Mouse (Mus musculus): ENCODE measurements around the gene Maz.

Maz gene

DNA sequence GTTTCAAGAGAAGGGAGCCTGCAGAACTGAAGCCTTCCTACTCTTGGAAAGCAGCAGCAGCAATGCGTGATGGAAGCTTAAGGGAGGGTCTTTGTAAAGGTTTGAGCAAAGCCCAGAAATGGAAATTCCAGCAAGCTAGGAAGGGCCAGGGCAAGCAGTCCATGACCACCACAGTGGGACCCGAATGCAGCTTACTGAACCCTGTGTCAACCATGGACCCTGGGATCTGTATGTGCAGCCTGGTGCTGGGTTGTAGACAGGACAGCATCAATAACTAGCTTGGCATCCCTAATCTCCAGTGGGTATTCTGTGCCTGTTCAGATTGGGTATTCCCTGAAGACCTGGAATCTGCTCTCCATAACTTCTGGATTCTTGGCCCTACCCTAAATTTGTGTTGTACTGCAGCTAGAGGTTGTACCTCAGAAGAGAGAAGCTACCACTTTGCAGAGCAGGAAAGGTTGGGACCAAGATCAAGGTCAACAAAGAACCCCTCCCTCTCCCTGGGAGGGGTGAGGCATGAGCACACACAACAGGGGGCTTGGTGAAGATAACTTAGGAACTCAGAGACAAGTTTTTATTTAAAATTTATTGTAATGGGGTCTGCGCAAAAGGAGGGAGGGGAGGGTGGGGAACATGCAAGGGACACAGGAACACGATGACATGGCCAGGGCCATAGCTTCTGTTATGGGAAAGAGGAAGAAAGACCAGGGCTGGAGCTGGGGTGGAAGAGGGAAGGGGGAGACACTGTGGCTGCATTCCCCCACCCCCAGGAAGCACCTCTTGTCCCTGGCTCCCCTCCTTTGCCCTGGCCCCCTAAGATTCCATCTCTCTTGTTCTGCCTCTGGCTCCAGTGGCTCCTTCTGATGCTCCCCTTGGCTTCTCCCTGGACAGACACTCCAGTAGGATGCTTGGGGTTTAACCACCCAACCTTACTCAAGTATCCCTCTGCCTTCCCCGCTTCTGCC is 5.0 kb downstream of the Maz start:
- peak in 1 of 2 experiments; percentile 46 for DNase-seq (ENCODE audit: low spot score in 2 of 2)

- peak; percentile 71 to 75 for DNase-seq (ENCODE audit: low spot score in 2 of 2)
Observed at GRCm38 (mm10) chr7:127020901-127021562, 5.8 kb downstream of the Maz start, which contains the start of the genes Gm42742 and Prrt2. Gene Gm42742, minus strand, starts transcription at chr7:127021097. Gene Prrt2, minus strand, starts transcription at chr7:127021211.

- no peak for DNase-seq (ENCODE audit: low spot score in 2 of 2)
Observed at GRCm38 (mm10) chr7:127020491-127020890, 6.3 kb downstream of the Maz start.

DNA sequence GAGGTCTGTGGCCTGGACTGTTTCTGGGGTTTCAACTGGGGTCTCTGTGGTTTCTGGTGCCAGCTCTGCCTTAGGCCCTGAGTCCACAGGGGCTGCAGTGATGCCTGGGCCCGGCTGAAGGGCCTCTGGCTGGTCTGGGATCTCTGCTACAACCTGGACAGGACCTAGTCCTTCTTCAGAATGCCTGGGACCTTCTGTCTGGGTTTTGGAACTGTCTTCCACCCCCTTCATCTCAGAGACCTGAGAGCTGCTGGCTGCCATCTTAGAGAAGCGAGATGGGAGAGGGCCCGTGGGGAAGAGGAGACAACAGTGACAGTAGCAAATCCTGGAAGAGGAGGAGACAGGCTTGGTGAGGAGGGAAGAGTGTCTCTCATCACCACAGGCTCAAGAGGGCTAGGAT is 6.8 kb downstream of the Maz start:
- DNase-seq (ENCODE audit: low spot score in 2 of 2): peak in 1 of 2 experiments; percentile 36

DNA sequence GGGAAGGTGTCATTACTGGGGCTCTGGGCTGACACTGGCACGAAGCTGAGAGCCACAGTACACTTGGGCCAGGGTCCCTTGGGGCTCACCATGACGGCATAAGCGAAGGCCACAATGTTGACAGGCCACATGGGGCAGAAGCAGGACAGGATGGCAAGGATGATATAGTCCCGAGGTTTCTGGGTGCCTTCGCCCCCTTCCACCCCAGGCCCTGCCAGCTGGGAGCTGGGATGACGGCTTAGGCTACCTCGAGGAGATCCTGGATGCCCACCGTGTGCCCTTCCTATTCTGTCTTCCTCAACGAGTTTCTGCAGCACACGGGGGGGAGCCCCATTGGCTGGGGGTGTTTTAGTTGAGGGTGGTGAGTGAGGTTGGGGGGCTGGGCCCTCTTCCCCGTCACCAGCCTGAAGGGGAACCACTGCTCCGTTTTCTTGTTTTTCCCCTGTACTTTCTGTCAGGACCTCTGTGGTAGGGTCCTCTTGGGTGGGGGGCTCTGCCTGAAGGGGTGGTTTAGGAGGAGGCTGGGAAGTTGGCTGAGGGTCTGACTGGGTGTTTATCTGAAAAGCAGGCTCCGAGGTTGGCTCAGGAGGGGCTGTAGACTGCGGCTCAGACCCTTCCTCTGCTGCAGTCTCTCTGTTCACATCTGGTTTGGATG is 7.4 kb downstream of the Maz start:
- DNase-seq (ENCODE audit: low spot score in 2 of 2): no peak

DNA sequence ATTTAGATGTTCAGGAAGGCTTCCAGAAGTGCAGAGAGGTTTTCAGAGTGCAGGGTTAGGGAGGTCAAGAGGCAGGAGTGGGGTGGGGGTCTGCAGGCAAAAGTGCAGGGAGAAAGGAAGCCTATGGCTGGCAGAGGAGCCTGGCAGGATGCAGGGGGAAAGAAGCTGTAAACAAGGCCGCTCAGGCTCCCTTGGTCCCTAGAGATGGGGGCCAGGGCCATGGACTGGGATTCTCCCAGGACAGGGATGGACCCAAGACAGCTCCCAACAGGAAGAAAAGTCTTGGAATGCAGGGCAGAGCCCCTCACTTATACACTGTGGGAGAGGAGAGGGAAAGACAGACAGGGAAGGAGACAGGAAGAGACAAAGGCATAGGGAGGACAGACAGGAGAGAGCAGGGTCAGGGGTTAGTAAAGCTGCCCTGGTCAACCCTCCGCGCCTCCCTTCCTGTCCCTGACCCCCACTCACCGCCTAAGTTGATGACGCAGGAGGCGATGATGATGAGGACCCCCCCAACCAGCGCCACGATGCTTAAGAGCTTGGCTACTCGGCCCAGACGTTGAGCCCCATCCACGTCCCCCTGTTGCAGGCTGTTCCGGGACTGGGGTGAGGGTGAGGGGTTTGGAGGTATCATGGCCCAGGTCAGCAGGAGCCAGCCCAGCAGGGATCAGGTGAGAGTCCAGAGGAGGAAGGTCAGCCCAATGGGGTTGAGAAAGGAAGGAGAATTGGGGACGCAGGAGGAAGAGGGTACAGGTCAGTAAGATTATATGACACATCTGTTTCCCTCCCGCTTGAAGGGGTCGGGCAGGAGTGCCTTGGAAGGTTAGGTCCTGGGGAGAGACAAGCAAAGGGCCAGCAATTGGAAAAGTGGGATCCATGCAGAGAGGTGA is 8.2 kb downstream of the Maz start:
- DNase-seq (ENCODE audit: low spot score in 2 of 2): peak in 1 of 2 experiments; percentile 21

- DNase-seq (ENCODE audit: low spot score in 2 of 2): no peak
Observed at GRCm38 (mm10) chr7:127017950-127018345, 8.9 kb downstream of the Maz start.

GRCm38 (mm10) chr7:127016971-127017949 is 9.6 kb downstream of the Maz start, which contains the start of gene Pagr1a:
Gene Pagr1a, minus strand, starts transcription at chr7:127017352.
- DNase-seq (ENCODE audit: low spot score in 2 of 2): peak; percentile 98

GRCm38 (mm10) chr7:127016486-127016938 is 10.3 kb downstream of the Maz start:
- peak in 1 of 2 experiments; percentile 65 for DNase-seq (ENCODE audit: low spot score in 2 of 2)

DNA sequence TGATC is 10.6 kb downstream of the Maz start, which contains the start of gene Pagr1b:
TSS of gene Pagr1b (minus strand) at position 4 of the 5 bp plus-strand sequence.
- no peak for DNase-seq (ENCODE audit: low spot score in 2 of 2)

GRCm38 (mm10) chr7:127016081-127016480 is 10.8 kb downstream of the Maz start:
- no peak for DNase-seq (ENCODE audit: low spot score in 2 of 2)

DNA sequence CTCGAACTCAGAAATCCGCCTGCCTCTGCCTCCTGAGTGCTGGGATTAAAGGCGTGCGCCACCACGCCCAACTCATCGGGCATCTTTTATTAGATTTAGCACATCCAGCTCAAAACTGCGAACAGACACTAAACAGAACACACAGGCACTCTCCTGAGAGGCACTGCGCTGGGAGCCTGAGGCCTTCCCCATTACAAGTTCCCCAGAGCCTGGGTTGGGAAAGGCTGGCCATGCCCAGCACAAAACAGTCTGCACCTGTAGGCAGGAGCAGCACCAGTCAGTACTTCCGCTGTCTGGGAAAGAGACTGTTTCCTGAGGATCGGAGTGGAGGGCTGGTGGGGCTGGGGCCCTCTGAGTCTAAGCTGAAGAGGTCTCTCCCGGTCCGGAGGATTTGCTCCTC is 11.8 kb downstream of the Maz start:
- no peak for DNase-seq (ENCODE audit: low spot score in 2 of 2)

DNA sequence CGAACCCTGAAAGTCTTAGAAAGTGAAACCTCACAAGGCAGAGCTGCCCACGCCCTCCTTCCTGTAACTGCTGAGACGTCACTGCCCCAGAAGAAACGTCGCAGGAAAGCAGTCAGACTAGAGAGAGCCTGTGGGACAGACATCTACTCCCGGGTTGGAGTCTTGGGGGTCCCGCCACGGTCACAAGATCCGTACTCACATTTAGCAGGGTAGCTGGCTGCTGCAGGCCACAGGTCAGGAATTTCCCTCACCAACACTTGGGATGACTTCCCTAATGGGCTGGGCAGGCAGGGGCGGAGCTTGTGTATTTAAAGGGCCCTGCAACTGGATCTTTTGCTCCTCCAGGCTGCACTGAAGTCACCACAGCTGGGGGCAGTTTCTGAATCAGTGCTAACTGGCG is 12.5 kb downstream of the Maz start, which contains the start of gene Mvp:
TSS of gene Mvp (minus strand) at position 302 of the 400 bp plus-strand sequence.
- peak in 1 of 2 experiments; percentile 13 for DNase-seq (ENCODE audit: low spot score in 2 of 2)

DNA sequence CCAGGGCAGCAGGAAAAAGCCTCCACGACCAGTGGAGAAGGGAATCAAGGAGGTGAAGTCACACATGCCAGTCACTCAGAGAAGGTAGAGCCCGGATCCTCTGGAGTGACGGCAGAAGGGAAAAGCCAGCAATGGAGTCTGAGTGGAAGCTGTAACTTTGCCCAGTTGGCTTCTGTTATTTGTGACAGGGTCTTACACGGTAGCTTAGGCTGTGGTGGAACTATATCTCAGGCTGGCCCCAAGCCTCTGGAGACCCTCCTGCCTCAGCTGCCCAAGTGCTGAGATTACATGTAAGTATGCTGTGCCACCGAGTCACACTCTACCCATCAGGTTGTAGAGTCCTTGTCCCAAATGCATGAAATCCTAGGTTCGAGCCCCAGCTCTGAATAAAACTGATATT is 13.5 kb downstream of the Maz start:
- DNase-seq (ENCODE audit: low spot score in 2 of 2): no peak

DNA sequence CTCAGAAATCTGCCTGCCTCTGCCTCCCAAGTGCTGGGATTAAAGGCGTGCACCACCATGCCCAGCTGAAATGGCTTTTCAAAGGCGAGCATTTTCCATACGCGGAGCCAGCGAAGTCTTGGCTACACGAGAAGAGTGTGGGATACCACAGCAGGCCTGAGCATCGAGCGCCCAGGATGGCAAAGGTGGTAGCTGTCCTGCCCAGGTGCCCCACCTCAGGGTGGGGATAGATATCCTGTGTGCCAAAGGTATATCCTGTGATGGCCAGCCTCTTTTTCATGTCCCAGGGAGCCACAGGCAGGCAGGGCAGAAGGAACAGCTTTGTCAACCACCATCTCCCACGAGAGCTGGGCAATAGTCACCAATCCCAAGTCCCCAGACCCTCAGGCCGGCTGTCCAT is 14.0 kb downstream of the Maz start:
- no peak for DNase-seq (ENCODE audit: low spot score in 2 of 2)

DNA sequence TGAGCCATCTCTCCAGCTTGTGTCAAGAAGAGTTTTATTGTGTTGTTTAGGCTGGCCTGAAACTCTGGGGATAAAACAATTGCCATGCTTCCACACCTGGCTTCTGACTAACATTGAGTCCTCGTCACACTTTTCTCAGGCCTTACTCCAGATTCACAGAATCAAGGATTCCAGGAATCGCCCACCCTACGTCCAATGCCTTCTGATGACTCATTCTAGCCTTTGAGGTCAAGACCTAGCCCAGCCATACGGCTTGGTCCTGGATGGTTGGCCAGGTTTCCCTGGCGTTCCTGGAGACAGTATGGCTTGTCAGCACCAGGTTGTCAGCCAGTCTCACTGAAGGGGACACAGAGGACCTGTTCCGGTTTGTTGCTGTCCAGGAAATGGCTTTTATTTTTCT is 14.5 kb downstream of the Maz start:
- no peak for DNase-seq (ENCODE audit: low spot score in 2 of 2)

DNA sequence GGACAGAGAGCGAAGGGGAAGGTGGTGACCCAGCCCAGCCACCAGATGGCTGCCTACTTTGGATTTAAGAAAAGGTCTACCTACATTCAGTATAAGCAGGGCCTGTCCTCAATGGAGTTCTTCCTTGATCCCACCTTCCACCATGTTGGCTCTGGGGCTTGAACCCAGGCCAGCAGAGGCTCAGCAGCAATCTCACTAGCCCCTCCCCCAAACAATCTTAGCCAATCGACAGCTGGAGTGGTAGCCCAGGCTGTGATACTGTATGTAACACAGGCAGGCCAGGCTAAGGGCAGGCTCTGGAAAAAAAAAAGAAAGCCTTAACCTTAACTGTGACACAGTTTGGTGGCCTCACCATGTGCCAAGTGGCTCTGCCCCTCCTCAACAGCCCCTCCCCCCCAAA is 15.1 kb downstream of the Maz start:
- DNase-seq (ENCODE audit: low spot score in 2 of 2): no peak

- DNase-seq (ENCODE audit: low spot score in 2 of 2): no peak
Observed at GRCm38 (mm10) chr7:127011051-127011450, 15.8 kb downstream of the Maz start.

- DNase-seq (ENCODE audit: low spot score in 2 of 2): no peak
Observed at GRCm38 (mm10) chr7:127009307-127010085, 17.3 kb downstream of the Maz start.

Data from frontal cortex, postnatal 36 days (tissue).